Mouse (Mus musculus) cortical plate, adult 2 months (tissue): Measurements from ENCODE around the gene Ptger4.

Experiments used
- CTCF ChIP-seq: fragments of 200-500 bp; IDR thresholded peaks from 2 replicates; pipeline ENCODE4 v1.5.1; 2011; ENCODE audit warnings: mild to moderate bottlenecking, control low read depth, low read length; ENCODE audit not compliant: insufficient read depth; ENCODE audit errors: extremely low read depth
- POLR2A ChIP-seq: fragments of 200-500 bp; IDR thresholded peaks from 2 replicates; pipeline ENCODE4 v1.6.1; 2011; ENCODE audit warnings: mild to moderate bottlenecking, low read length, control low read depth; ENCODE audit not compliant: insufficient read depth; ENCODE audit errors: extremely low read depth

DNA sequence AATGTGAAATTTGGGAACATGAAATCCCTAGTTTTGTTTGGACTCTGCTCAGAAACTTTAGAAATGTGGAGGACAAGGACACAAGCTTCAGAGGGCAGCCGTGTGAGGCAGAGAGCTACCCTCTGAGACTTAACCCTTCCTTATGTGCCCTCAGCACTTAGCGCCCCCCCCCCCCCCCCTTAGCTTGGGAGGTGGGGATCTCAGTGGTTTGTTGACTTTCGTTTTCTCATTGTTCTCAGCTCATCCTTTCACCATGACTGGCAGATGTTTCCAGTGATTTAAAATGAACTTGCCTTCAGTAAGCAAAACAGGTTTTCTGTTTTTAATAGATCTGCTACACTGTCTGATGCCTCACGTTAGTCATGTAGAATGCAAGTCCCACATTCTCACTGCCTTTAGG lies 56.9 kb downstream of the Ptger4 start:
- TF ChIP-seq CTCF, result no peak
- TF ChIP-seq POLR2A, result no peak
